Mouse (Mus musculus): ENCODE results near the gene Ccdc150.

Ccdc150 gene

GRCm38 (mm10) chr1:54250158-54250866 lies at the start of gene Ccdc150:
Gene Ccdc150, plus strand, starts transcription at chr1:54250683.
- TF ChIP-seq CTCF (conservative IDR thresholded peaks at IDR 0.05; ENCODE audit: low read length) (no peak), NANOG (IDR thresholded peaks at IDR 0.05; ENCODE audit: borderline replicate concordance, low read length) (no peak), POU5F1 (IDR thresholded peaks at IDR 0.05; ENCODE audit: borderline replicate concordance, low read length) (no peak)
- H3K9me3 ChIP-seq (ENCODE audit: low read length): 0 out of 2 replicates have a peak, but pooled peaks cover 6% of the 10 kb centered on the region
- peaks cover 10% of the 10 kb centered on the region for H3K4me1 ChIP-seq (replicated peaks; ENCODE audit: low read depth, low read length)
- H3K4me3 ChIP-seq (replicated peaks; ENCODE audit: low read length): peak within 1 kb of the TSS; percentile 81
- H3K36me3 ChIP-seq (ENCODE audit: insufficient read depth, low read length): no peaks in the 10 kb centered on the region
- no peaks in the 10 kb centered on the region for H3K27me3 ChIP-seq (ENCODE audit: insufficient read depth, low read length)

DNA sequence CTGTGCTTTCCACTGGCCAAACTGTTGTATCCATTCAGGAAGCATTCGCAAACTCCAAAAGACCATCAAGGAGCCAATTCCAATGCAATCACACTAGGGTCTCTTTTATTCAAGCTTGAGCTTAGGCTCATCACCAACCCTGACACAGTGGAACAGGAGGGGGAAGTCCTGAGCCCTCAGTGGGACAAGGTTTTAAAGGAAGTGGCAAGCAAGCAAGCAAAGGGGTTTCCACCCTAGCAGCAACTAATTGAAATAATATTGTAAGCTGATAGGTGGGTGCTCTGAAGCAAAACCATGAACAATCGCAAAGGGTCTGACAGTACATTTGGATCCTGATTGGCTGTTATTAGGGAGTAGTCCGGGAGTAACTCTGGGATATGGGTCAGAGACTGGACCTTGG lies 30.2 kb upstream of the Ccdc150 start:
- no peaks in the 10 kb centered on the region for H3K27me3 ChIP-seq (ENCODE audit: insufficient read depth, low read length)
- H3K36me3 ChIP-seq (ENCODE audit: insufficient read depth, low read length): no peaks in the 10 kb centered on the region
- no peaks in the 10 kb centered on the region for H3K9me3 ChIP-seq (ENCODE audit: low read length)
- TF ChIP-seq NANOG (IDR thresholded peaks at IDR 0.05; ENCODE audit: borderline replicate concordance, low read length) (no peak), CTCF (conservative IDR thresholded peaks at IDR 0.05; ENCODE audit: low read length) (no peak), POU5F1 (IDR thresholded peaks at IDR 0.05; ENCODE audit: borderline replicate concordance, low read length) (no peak)
- 0 out of 2 replicates have a peak, but pooled peaks cover 3% of the 10 kb centered on the region for H3K4me1 ChIP-seq (replicated peaks; ENCODE audit: low read depth, low read length)
- no peak overlapping the region for H3K4me3 ChIP-seq (replicated peaks; ENCODE audit: low read length)

GRCm38 (mm10) chr1:54242722-54243121 lies 7.8 kb upstream of the Ccdc150 start:
- no peaks in the 10 kb centered on the region for H3K27me3 ChIP-seq (ENCODE audit: insufficient read depth, low read length)
- TF ChIP-seq CTCF (conservative IDR thresholded peaks at IDR 0.05; ENCODE audit: low read length): no peak
- TF ChIP-seq POU5F1 (IDR thresholded peaks at IDR 0.05; ENCODE audit: borderline replicate concordance, low read length): no peak
- no peak for TF ChIP-seq NANOG (IDR thresholded peaks at IDR 0.05; ENCODE audit: borderline replicate concordance, low read length)
- no peaks in the 10 kb centered on the region for H3K9me3 ChIP-seq (ENCODE audit: low read length)
- H3K4me1 ChIP-seq (replicated peaks; ENCODE audit: low read depth, low read length): no peaks in the 10 kb centered on the region
- no peaks in the 10 kb centered on the region for H3K36me3 ChIP-seq (ENCODE audit: insufficient read depth, low read length)
- no peak overlapping the region for H3K4me3 ChIP-seq (replicated peaks; ENCODE audit: low read length)

DNA sequence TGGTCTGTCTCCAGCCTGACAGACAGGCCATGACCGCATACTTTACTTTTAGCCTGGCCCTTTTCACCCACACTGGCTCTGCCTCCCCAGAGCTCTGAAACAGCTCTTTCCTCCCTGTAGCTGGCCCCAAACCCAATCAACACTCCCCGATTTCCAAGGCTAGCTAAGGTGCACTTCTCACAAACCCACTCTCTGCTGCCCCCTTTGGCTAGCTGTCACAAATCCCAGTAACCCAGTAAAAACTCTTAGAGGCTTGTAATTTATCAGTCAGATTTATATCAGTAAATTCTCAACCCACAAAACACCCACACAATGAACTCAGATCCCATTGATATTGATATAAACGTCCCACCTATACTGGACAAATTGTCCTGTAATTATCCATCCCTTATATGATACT lies 25.1 kb downstream of the Ccdc150 start:
- TF ChIP-seq POU5F1 (IDR thresholded peaks at IDR 0.05; ENCODE audit: borderline replicate concordance, low read length): no peak
- TF ChIP-seq CTCF (conservative IDR thresholded peaks at IDR 0.05; ENCODE audit: low read length): peak; percentile 27
- Histone ChIP-seq H3K9me3 (ENCODE audit: low read length) (no peaks in the 10 kb centered on the region), H3K4me3 (replicated peaks; ENCODE audit: low read length) (no peak overlapping the region), H3K4me1 (replicated peaks; ENCODE audit: low read depth, low read length) (no peaks in the 10 kb centered on the region), H3K36me3 (ENCODE audit: insufficient read depth, low read length) (no peaks in the 10 kb centered on the region), H3K27me3 (ENCODE audit: insufficient read depth, low read length) (no peaks in the 10 kb centered on the region)

DNA sequence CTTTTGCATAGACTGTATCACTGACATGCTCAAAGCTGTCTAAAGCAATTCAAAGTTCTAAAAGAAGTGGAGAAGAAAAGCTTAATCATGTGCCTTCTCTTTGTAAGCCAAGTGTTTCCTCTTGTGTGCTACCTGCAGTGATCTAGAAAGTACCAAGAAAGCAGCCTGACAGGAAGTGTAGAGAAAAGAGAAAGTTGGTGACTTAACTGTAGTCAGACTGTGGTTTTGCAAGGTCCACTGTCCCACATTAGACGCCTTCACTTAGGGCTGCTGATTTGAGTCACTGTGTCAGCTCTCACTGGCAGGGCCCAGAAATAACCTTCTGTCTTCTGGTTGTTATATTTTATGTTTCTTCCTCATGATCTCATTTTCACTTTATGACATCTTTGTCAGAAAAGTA lies 29.1 kb downstream of the Ccdc150 start:
- Histone ChIP-seq H3K27me3 (ENCODE audit: insufficient read depth, low read length) (no peaks in the 10 kb centered on the region), H3K4me3 (replicated peaks; ENCODE audit: low read length) (no peak overlapping the region), H3K36me3 (ENCODE audit: insufficient read depth, low read length) (no peaks in the 10 kb centered on the region), H3K9me3 (ENCODE audit: low read length) (no peaks in the 10 kb centered on the region), H3K4me1 (replicated peaks; ENCODE audit: low read depth, low read length) (no peaks in the 10 kb centered on the region)
- TF ChIP-seq POU5F1 (IDR thresholded peaks at IDR 0.05; ENCODE audit: borderline replicate concordance, low read length) (no peak), CTCF (conservative IDR thresholded peaks at IDR 0.05; ENCODE audit: low read length) (no peak), NANOG (IDR thresholded peaks at IDR 0.05; ENCODE audit: borderline replicate concordance, low read length) (no peak)

DNA sequence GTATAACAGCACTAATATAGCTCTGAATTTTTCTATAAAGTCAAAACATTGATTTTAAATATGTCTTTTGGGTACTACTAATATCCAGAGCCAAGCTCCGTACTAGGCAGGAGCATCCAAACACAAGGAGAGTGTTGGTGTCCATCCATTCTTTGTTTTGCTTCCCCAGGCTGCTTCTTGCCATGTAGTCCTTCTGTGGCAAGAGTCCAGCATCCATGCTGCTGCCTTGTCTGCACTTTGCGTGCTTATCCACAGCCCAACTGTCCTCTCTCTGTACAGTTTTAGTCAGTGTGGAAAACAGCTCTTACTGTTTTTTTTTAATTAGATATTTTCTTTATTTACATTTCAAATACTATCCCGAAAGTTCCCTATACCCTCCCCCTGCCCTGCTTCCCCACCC lies 30.2 kb downstream of the Ccdc150 start:
- no peaks in the 10 kb centered on the region for H3K36me3 ChIP-seq (ENCODE audit: insufficient read depth, low read length)
- H3K4me3 ChIP-seq (replicated peaks; ENCODE audit: low read length): no peak overlapping the region
- H3K9me3 ChIP-seq (ENCODE audit: low read length): no peaks in the 10 kb centered on the region
- TF ChIP-seq POU5F1 (IDR thresholded peaks at IDR 0.05; ENCODE audit: borderline replicate concordance, low read length): no peak
- no peaks in the 10 kb centered on the region for H3K27me3 ChIP-seq (ENCODE audit: insufficient read depth, low read length)
- no peaks in the 10 kb centered on the region for H3K4me1 ChIP-seq (replicated peaks; ENCODE audit: low read depth, low read length)

- no peaks in the 10 kb centered on the region for H3K36me3 ChIP-seq (ENCODE audit: insufficient read depth, low read length)
- TF ChIP-seq NANOG (IDR thresholded peaks at IDR 0.05; ENCODE audit: borderline replicate concordance, low read length): no peak
- TF ChIP-seq POU5F1 (IDR thresholded peaks at IDR 0.05; ENCODE audit: borderline replicate concordance, low read length): no peak
- H3K9me3 ChIP-seq (ENCODE audit: low read length): no peaks in the 10 kb centered on the region
- no peak overlapping the region for H3K4me3 ChIP-seq (replicated peaks; ENCODE audit: low read length)
- no peaks in the 10 kb centered on the region for H3K4me1 ChIP-seq (replicated peaks; ENCODE audit: low read depth, low read length)
- H3K27me3 ChIP-seq (ENCODE audit: insufficient read depth, low read length): no peaks in the 10 kb centered on the region
Measured at GRCm38 (mm10) chr1:54306404-54306803, 55.9 kb downstream of the Ccdc150 start.

GRCm38 (mm10) chr1:54326647-54327046 lies 76.2 kb downstream of the Ccdc150 start:
- no peak overlapping the region for H3K4me3 ChIP-seq (replicated peaks; ENCODE audit: low read length)
- no peaks in the 10 kb centered on the region for H3K27me3 ChIP-seq (ENCODE audit: insufficient read depth, low read length)
- no peaks in the 10 kb centered on the region for H3K4me1 ChIP-seq (replicated peaks; ENCODE audit: low read depth, low read length)
- H3K36me3 ChIP-seq (ENCODE audit: insufficient read depth, low read length): no peaks in the 10 kb centered on the region
- H3K9me3 ChIP-seq (ENCODE audit: low read length): peaks cover 62% of the 10 kb centered on the region
- TF ChIP-seq CTCF (conservative IDR thresholded peaks at IDR 0.05; ENCODE audit: low read length) (no peak), NANOG (IDR thresholded peaks at IDR 0.05; ENCODE audit: borderline replicate concordance, low read length) (no peak), POU5F1 (IDR thresholded peaks at IDR 0.05; ENCODE audit: borderline replicate concordance, low read length) (no peak)

DNA sequence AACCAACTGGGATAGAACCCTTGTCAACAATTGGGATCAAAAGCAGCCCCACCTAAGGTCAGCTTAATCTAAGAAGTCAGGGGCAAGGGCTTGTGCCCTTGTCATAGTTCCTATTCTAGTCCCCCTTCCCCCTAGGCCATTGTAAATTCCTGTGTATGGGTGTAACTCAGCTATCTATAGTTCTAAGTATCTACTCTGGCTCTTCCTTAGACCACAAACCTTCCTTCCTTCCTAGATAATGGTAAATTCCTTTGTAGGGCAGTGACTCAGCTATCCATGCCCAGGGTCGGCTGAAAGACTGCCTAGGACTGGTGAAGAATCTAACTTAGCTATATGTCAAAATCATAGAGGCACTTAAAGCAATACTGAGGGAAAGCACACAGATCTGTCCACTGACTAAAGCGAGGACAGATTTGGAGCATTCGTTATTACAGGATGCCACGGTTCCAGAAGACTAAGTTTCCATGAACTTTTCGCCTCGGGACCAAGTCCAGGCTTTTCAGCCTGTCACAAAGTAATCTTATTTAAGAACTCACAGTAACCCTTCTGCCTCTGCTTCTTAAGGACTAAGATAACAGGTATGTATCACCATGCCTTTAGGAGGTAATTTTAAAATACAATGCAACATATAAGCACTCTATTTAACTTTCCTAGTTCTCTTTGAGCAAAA lies 77.5 kb downstream of the Ccdc150 start:
- H3K27me3 ChIP-seq (ENCODE audit: insufficient read depth, low read length): no peaks in the 10 kb centered on the region
- no peaks in the 10 kb centered on the region for H3K36me3 ChIP-seq (ENCODE audit: insufficient read depth, low read length)
- no peaks in the 10 kb centered on the region for H3K4me1 ChIP-seq (replicated peaks; ENCODE audit: low read depth, low read length)
- TF ChIP-seq CTCF (conservative IDR thresholded peaks at IDR 0.05; ENCODE audit: low read length): no peak
- no peak for TF ChIP-seq NANOG (IDR thresholded peaks at IDR 0.05; ENCODE audit: borderline replicate concordance, low read length)
- no peak for TF ChIP-seq POU5F1 (IDR thresholded peaks at IDR 0.05; ENCODE audit: borderline replicate concordance, low read length)
- no peak overlapping the region for H3K4me3 ChIP-seq (replicated peaks; ENCODE audit: low read length)
- peaks cover 48% of the 10 kb centered on the region for H3K9me3 ChIP-seq (ENCODE audit: low read length)
